Mouse (Mus musculus) ovary, adult 18-20 months (tissue): ENCODE results near the gene Praf2.

Experiments used
- DNase-seq: peaks from one replicate; pipeline ENCODE4 v3.0.0; 2022; ENCODE audit warnings: low spot score, mixed read lengths

Gene Praf2

DNA sequence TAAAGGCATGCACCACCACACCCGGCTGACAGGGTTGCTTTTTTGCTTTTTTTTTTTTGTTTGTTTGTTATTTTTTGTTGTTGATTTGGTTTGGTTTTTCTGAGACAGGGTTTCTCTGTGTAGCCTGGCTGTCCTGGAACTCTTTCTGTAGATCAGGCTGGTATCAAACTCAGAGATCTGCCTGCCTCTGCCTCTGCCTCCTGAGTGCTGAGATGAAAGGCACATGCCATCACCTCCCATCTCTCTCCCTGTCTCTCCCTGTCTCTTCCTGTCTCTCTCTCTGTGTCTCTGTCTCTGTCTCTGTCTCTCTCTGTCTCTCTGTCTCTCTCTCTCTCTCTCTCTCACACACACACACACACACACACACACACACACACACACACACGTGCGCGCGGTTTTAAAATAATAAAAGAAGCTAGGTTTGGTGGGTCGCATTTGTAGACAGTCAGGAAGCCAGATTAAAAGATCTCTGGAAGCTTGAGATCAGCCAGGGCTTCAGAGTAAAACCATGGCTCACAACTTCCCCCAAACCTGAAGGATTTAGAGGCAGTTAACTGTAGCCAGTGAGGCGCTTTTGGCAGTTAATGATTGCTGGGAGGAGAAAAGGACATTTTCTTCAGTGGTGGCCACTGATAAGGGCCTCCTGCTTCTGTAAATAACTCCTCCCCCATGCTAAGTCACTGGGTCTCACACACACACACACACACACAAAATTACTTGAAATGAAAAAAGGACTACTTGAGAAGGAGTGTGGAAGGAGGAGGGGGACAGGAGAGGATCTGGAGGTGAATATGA is 50.4 kb downstream of the Praf2 start:
- DNase-seq = no peak

DNA sequence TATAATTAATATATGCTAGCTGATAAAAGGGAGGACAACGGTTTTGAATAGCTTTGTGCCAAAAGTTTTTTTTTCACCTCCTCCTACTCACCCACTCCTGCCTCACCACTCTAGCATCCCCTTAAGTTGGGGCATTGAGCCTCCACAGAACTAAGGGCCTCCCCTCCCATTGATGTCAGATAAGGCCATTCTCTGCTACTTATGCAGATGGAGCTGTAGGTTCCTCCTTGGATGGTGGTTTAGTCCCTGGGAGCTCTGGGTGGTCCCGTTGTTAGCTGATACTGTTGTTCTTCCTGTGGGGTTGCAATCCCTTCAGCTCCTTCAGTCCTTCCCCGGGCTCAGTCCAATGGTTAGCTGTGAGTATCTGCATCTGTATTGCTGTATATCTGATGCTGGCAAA is 51.1 kb downstream of the Praf2 start:
- no peak for DNase-seq
